Mouse (Mus musculus) megakaryocyte progenitor cell, adult 5-6 weeks (primary cell): ENCODE measurements around the gene Cdc7. TPM values are rescaled to one million over a fixed set of nuclear protein-coding genes. Genes with fewer than 3 reads are reported as not detected.
"Not testable (repeated sequence)": the region's sequence is repeated elsewhere in the genome, so short reads cannot be mapped to it uniquely, and the experiment has no call there.

Experiments used
- ATAC-seq: replicated peaks from 2 replicates; pipeline ENCODE4 v1.8.0; 2016; ENCODE audit warnings: mild to moderate bottlenecking, moderate TSS enrichment, inconsistent platforms; ENCODE audit not compliant: poor library complexity
- total RNA-seq, 2 experiments: library from RNA; stranded (forward) in 1 of 2; stranded (reverse) in 1 of 2; fragments of 157-497, 149-512 nt in 1 of 2; fragments of 200-1000 nt in 1 of 2; gene quantifications; 2 replicates each; pipeline versions ENCODE4 v1.2.3 to v1.2.4; 2015 to 2017

The Cdc7 gene
- total RNA-seq (2015): 31.6 and 38.2 TPM in 2 replicates
- total RNA-seq (2017): 30.9 and 42.9 TPM in 2 replicates

DNA sequence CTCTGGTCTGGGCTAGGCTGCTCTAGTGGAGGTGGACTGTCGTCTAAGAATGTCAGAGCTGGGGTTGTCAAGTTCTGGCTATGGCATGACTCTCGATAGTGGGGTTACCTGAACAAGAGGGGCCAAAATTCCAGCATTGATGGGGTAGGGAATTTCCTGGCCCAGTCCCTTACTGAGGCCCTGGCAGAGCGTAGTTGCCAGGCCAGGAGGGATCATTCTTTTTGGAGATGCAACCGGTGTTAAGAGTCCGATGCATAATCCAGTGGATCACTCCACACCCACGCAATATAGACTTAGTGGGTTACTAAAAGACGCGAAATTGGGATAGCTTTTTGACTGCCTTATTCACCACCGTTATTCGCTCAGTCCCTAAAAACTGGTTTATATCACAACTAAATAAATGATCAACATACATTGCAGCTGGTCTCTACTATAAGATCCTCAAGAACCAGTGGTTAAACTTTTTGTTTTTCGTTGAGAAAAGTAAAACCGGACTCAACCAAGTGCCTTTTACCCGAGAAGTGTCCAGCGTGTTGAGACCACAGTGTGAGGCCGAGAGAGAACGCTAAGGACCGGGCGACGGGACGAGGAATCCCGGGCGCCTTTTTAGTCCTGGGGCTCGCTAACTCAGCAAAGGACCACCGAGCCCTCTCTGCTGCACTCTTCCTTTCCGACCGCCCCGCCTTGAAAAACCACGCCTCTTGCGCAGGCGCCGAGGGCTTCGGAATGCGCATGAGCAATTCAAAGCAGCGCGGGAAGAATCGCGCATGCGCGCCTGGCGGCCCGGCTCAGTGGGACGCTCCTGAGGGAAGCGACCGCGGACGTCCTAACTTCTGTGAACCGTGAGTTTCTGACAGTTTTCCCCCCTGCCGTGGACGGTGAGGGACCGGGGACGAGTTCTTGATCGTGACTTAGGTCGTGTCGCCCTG lies at the start of gene Cdc7:
Gene Cdc7 (plus strand): TSS at position 739 of the 929 bp plus-strand sequence.
- ATAC-seq: peak; percentile 80

DNA sequence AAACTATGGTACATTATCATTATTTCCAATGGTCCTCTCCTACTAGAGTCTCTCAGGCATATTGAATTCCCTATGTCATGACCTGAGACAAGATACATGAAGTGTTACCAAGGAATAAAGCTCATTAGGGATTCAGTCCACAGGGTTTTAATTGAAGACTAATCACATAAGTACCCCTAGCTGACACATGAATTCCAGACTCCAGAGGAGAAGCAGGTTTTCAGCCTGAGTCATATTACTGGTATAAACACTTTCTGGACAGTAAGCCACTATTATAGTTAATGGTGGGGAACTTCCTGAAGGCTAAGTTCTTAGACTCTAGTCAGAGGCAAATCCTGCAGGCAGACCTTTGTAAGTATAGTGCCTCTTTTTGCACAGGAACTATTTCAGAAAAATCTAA lies 44.8 kb upstream of the Cdc7 start:
- ATAC-seq: no peak

DNA sequence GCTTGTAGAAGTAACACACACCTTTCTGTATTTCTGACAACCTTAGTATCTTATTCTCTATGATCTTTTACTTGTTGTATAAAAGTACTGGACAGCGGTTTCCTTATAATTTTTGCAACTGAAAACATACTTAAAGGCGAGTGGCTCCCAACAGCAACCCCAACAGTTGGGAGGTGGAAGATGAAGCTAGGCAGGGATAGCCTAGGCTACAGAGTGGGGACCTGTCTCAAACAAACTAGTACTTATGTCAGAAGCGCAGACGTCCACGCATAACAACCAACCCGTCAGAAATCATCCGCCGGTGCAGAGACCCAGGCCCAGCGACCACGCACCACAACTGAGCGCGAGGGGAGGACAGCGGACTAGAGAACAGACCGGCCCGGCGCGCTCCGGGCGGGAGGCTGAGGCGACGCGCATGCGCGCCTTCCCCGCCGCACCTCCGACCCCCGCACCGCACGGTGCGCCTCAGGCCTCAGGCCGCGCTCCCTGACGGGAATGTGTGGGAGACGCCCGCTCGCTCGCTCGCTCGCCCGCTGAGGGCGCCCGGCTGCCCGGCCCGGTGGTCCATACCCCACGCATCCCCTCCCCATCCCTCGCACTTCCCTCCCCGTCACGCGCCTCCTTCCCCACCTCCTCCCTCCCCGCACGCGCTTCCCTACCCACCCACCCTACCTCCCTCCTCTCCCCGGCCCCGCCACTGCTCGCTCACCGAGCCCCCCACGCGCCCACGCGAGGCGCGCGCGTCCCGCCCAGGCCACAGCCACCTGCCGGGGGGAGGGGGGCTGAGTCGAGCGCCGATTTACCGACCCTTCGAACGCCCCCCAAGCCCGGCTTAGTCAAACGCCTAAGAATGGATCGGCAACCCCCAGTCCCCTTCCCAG lies 38.4 kb upstream of the Cdc7 start, which contains the start of gene Hfm1:
Gene Hfm1 (minus strand): TSS at position 834 of the 881 bp plus-strand sequence.
- ATAC-seq: peak; percentile 88

DNA sequence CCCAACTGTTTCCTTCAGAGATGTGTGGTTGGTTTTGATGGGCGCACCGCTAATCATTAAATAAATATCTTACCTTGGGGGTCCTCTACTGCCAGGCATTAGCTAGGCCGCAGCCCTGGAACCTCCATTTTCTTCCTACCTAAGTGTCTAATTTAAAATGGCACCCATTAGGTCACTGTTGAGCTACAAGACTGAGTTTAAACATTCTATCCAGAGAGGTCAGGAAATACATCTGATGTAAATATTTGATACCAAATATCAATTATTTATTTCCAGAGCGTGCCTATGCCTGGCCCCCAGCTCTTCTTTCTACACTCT lies 37.8 kb upstream of the Cdc7 start:
- no peak for ATAC-seq

DNA sequence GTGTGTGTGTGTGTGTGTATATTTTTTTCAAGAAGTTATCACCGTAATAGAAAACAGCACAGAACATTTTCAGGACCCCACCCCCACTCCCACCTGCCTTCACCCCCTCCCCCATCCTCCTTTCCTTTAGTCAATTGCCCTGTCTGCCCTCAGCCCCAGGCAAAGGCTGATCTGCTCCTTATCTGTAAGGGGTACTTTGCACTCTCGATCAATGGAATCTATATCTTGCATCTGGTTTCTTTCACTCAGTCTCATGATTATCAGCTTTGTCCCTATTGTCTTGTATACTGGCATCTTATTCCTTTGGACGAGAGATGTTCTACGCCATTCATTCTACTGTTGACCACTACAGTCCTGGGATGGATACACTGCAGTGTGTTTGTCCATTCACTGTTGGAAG lies 36.1 kb upstream of the Cdc7 start:
- ATAC-seq: peak; percentile 33

DNA sequence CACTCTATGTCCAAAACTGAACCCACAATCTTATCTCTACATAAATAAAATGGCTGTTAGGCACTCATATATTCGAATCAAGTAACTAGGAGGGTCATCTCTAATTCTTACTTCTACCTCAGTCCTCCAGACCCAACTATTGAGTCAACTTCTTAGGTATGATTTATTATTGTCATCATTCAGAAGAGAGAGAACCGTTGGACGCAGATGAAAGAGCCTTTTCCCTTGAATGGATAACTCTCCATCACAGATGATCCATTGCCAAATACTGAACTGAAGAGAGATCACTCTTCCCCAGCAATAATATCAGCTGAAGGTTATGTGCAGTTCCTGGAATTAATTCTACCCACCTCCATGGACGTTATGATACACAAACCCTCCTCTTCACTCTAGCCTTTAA lies 17.8 kb upstream of the Cdc7 start:
- no peak for ATAC-seq

DNA sequence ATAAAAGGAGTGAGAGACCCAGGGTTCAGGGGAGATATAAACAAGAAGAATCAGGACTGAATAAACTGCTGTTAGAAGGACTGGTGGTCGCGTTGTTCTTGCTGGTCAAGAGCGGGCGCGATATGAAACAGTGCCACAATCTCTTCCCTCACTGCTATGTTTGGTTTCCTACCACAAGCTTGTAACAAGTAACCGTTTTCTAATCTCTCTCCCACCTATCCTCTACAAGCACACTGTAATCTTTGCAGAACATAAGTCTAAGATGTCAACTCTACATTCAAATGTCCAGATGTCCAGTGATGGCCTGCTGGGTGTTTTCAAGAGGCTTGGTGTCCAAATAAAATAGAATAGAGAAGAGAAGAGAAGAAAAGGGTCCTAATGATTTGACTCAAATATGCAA lies 15.4 kb upstream of the Cdc7 start:
- no peak for ATAC-seq

DNA sequence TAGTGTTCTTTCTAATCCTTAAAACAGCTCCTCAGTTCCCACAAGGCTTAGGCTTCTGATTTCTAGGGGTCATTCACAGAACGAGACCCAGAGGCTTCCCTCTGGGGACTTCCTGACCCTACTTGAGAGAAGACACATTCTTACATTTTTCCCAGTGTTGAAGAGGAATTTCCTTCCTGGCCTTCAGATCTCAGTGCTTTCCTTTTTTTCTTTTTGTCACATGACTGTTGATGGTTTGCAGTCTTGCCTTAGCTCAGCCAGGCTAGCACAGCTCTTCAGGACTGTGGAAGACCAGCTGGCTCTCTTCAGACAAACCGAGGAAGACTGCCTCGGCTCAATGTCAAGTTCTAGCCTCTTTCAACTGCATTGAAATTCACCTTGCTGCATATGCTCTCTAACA lies 7.7 kb upstream of the Cdc7 start:
- no peak for ATAC-seq

DNA sequence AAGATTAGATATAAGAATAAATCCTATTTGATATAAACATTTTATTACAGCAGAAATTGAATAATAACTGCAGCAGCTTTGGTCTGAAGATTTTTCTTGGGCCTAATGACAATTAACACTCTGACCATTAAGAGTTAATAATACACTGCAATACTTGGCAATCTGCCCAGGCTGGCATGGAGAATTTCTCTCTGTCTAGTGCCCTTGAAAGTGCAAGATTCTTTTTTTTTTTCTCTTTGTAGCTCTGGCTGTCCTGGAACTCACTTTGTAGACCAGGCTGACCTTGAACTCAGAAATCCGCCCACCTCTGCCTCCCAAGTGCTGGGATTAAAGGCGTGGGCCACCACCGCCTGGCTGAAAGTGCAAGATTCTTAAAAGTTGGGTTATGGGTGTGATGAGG lies 5.1 kb upstream of the Cdc7 start:
- no peak for ATAC-seq

DNA sequence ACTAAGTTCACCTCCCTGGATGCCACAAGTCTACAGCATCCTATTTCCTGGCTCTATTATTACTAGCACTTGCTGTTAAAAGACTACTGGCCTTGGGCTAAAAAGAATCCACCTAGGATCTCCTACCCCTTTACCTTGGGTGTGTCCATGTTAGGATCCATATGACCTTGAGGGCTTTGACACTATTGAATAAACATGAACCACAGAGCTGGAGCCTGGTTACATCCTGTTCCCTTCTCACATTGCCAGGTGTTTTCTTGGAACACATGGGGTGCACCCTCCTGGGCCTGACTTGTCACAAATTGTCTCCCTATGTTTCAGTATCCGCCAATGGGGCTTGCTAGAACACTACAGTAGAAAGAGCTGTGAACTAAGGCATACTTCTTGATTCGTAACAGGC lies 3.7 kb upstream of the Cdc7 start:
- ATAC-seq: no peak

DNA sequence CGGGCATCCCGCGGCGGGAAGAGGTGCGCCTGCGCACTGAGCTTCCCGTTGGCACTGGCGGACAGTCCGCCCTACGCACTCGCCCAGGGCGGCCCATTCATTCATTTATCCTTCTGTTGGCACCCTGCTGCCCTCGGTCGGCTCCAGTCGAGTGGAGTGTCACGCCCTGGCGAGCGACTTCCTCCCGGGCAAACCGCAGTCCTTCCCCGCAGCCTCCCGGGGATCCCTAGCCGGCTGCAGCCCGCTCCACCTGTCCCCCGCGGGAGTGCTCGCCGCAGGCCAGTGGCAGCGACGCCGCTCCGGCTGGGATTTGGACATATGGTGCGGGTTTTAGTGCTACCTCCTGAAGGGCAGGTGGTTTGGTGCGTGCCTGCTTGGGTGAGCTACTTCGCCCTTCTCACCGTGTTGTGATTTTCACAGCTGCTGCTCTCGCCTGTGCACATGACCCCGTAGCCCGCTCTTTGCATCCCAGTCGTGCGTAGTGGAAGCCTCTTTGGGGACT lies 442 bp downstream of the Cdc7 start:
- peak; percentile 72 for ATAC-seq

DNA sequence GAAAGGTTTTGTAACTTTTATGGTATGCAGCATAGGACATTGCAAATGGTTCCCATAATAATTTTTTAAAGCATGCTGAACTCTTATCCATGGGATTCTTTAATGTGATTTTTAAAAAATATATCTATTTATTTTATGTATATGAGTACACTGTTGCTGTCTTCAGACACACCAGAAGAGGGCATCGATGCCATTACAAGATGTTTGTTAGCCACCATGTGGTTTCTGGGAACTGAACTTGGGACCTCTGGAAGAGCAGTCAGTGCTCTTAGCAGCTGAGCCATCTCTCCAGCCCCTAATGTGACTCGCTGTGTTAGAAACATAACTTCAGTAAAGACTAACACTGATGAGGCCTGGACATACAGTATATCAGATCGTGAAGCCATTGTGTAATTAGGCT lies 2.3 kb downstream of the Cdc7 start:
- no peak for ATAC-seq

DNA sequence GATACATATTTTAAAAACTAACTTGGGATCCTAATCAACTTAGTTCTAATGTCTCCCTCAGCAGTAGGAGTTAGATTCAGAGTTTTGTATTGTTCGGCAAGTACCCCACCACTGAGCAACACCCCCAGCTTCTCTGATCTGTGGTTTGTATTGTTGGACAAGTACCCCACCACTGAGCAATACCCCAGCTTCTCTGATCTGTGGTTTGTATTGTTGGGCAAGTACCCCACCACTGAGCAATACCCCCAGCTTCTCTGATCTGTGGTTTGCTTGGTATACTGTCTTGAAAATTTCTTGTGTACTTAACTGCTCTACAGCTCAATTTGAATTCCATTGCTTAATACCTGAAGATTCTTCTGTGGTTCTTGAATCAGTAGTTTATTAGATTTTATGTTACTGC lies 3.5 kb downstream of the Cdc7 start:
- ATAC-seq: peak; percentile 53

DNA sequence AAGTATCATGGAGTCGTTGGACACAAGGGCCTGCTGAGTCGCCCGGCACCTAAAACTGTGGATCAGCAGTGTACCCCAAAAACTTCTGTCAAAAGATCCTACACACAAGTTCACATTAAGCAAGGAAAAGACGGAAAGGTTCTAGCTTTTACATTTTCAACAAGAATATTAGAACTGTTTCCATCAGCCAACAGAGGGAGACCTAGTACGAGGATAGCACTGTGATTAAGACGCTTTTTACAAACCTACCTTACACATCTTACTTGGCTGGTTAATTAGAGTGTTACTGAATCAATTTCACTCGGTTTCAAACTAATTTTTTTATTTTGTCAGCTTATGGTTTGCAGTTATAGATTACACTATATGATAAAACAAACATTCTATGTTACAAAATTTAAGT lies 9.8 kb downstream of the Cdc7 start:
- ATAC-seq: no peak

DNA sequence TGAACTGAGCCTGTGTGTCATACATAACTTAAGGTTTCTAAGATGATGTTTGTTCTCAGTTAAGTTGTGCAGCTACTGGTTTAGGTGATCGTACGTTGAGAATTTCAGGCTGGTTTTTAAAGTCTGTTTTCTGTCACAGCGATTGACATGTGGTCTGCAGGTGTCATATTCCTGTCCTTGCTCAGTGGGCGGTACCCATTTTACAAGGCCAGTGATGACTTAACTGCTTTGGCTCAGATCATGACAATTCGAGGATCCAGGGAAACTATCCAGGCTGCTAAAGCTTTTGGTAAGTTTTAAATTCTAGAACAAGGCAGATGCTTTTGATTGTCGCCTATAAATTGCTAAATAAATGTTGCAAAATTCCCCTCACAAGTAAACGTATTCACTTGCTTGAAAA lies 15.0 kb downstream of the Cdc7 start:
- no peak for ATAC-seq

DNA sequence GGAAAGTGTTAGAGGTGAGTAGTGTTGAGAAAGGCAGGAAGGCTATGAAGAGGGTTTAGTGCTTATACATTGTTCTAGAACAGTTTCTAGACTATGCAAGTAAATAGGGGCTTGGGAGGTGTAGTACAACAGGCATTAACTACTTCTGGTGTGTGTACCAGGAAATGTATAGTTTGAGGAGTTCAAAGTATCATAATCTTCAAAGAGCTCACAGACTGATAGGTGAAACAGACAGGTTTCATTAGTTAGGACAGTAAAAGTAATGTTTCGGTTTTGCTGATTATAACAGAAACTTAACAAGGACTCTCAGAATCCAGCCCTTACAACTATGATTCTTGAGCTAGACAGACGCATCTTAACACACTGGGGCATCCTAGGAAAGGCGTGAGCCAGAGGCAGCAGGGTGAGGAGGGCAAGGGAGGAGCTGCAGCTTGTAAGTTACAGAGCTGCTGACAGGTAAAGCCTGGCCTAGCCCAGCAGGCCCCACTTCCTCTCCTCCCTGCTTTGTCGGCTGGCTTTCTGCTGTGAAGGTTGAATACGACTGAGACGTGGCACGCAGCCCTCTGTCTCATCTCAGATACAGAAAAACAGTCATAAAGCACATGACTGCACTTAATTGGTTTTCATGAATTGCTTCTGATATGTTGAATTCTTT lies 18.3 kb downstream of the Cdc7 start:
- no peak for ATAC-seq

DNA sequence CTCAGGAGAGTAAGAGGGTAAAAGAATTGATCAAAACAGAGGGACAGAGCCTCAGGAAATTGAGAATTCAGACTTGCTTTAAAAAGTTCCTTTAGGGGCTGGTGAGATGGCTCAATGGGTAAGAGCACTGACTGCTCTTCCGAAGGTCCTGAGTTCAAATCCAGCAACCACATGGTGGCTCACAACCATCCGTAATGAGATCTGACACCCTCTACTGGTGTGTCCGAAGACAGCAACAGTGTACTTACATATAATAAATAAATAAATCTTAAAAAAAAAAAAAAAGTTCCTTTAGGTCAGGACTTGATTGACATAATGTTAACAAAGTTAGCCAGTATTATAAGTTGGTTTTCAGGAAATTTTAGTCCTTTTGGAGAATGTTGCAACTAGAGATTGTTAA lies 20.8 kb downstream of the Cdc7 start:
- ATAC-seq: not testable (repeated sequence)

DNA sequence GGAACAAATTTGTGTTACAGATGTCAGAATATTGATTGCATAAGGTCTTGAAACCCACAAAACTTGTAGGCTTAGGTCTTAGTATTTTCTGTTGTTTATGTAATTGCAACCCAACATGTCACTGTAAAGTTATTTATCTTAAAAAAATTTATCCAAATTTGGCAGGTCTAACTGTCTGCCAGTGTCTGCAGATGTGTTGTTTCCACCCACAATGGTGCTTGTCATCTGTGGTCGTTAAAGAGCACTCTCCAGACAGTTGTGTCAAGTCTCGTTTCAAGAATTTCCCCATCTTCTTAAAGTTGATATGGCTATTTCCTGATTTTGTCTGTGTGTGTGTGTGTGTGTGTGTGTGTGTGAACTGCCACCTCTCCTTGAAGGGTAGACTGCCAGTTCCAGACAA lies 21.5 kb downstream of the Cdc7 start:
- ATAC-seq: peak; percentile 57

DNA sequence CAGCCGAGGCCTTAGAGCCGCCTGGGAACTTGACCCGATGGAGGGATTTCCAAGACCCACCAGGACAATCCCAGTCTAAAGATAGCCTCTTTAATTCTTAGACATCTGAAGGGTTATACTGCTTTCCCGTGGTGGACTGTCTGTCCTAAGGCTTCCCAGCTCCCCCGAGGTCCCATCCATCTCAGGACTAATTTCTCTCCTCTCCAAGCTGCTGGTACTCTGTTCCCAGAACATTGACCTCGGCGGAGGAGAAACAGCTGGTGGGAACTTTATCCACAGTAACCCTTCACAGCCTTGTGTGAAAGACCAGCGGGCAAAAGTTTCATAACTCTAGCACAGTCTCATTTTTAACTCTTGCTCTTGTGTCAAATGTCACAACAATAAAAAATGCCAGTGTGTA lies 25.1 kb downstream of the Cdc7 start:
- ATAC-seq: no peak

DNA sequence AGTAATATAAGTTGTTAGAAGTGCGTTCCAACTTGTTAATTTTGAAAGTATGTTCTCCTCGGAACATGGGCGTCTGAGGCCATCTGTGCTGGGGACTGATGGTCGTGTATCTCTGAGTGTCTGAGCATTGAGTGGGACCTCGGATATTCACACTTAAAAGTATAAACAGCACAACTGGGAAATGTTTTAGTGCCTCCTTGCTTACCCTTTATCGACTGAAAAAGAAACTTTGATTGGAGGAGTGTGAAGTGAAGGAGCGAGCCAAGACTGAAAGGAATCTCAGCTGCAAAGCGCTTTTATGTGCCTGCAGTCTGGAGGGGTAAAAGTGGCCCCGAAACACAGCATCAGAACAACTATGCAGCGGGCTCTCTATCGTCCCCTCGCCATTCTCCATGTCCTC lies 25.7 kb downstream of the Cdc7 start:
- no peak for ATAC-seq

DNA sequence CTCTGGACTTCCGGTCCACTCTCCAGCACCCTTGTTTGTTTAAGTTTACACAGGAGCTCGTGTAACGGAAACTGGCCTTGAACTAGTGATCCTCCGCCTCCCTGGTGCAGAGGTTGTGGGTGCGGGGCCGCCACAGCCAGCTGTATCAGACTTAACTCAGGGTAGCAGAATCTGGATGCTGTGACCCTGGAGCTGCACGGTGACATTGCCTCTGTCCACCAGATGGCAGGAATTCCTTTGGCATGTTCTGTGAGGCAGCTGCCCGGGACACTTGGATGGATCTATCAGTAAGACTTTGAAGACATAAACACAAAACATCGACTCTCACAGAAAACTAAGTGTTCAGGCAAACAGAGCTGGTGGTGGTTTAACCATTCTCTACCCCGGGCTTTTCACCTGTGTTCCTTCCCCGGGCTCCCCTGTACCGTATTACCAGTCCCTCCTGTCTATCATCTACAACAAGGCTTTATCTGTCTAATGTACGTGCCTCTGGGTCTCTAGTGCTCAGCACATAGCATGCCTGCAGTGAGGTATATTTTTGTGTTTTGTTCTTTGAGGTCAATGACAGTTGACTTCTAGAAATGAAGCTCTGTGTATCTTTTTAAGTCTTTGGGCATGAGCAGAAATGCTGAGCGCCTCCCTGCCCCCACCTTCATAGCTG lies 26.6 kb downstream of the Cdc7 start:
- ATAC-seq: peak; percentile 78
